Mouse (Mus musculus): Measurements from ENCODE around the gene Znrf4.

DNA sequence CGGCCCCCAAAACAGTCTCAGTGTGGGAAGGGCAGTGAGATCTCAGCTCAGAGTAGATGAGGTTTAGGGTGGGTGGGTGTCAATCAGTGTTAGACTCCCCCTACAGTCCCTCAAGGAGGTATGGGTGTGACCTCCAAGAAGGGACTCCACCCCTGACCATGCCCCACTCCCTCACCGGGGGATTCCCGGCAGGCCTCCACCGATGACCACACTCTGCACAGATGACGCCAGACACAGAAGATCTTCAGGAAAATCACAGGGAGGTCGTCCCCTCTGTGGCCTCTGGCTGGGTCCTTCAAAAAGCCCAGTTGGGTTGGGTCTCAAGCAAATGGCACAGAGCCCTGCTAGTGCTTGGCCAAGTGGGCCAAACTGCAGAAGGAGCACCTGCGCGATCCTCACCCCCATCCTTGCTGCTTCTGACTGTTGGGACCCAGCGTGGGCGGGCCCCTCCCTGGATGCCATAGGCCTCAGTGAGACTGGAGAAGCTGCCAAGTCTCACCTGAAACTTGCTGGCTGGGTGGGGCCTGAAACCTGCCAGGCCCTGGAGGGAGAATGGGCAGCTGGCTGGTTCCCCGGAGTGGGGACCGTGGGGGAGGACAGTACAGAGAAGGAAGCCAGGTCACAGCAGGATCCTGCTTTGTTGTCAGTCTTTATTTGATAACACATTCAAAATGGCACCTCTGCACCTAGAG lies 38.7 kb upstream of the Znrf4 start:
- no peak for TF ChIP-seq CTCF (IDR thresholded peaks at IDR 0.05; ENCODE audit: insufficient read depth, low read depth, low read length)
- TF ChIP-seq POLR2A (IDR thresholded peaks at IDR 0.05; ENCODE audit: insufficient read depth, low read depth, low read length): no peak
